Mouse (Mus musculus) heart, postnatal 14 days (tissue): ENCODE data around the gene Scfd2. TPM values are rescaled to one million over a fixed set of nuclear protein-coding genes. Genes with fewer than 3 reads are reported as not detected.

ENCODE experiments used
- DNase-seq, 2 experiments: peaks; one replicate each; pipeline ENCODE4 v3.0.0; 2021 to 2022
- intact Hi-C: fragments of 180-260 bp; cut with DNase I; formaldehyde crosslinking; loops from one replicate; pipeline ENCODE4 v1.15.1; 2025
- total RNA-seq, 2 experiments: library from RNA; stranded (reverse); gene quantifications; 2 replicates each; pipeline ENCODE4 v1.2.3; 2021

Scfd2 gene
- total RNA-seq, 2 experiments from 2014 or later, result 11.7 to 13.4 TPM

GRCm38 (mm10) chr5:74316333-74316945, 215.1 kb downstream of the Scfd2 start:
- DNase-seq, result no peak
- intact Hi-C loops, result loop anchor here (10.0 kb wide), 3 partner anchors 308 to 478 kb away; no protein-coding TSS in a partner anchor

- intact Hi-C loops, result loop anchor here (10.0 kb wide), 3 partner anchors 309 to 479 kb away; no protein-coding TSS in a partner anchor
- DNase-seq, result peak in 1 of 2 experiments; percentile 43
Measured at GRCm38 (mm10) chr5:74315471-74316245, 215.9 kb downstream of the Scfd2 start.

GRCm38 (mm10) chr5:74314501-74314900, 217.1 kb downstream of the Scfd2 start:
- intact Hi-C loops, result loop anchor here (5.0 to 10.0 kb wide), 5 partner anchors 218 to 648 kb away; partner anchors contain the start of gene Scfd2
- no peak for DNase-seq

- intact Hi-C loops, result loop anchor here (5.0 to 10.0 kb wide), 5 partner anchors 219 to 649 kb away; partner anchors contain the start of gene Scfd2
- no peak for DNase-seq
Measured at GRCm38 (mm10) chr5:74313542-74313941, 218.0 kb downstream of the Scfd2 start.

- intact Hi-C loops, result loop anchor here (1.0 to 10.0 kb wide), 7 partner anchors 121 to 844 kb away; partner anchors contain the start of gene Scfd2
- peak; percentile 38 to 53 for DNase-seq
Measured at GRCm38 (mm10) chr5:74311865-74312264, 219.7 kb downstream of the Scfd2 start.

- intact Hi-C loops, result loop anchor here (1.0 to 10.0 kb wide), 7 partner anchors 121 to 845 kb away; partner anchors contain the start of gene Scfd2
- peak; percentile 67 to 74 for DNase-seq
Measured at GRCm38 (mm10) chr5:74311200-74311825, 220.2 kb downstream of the Scfd2 start.

- DNase-seq, result no peak
- intact Hi-C loops, result loop anchor here (2.0 to 10.0 kb wide), 6 partner anchors 123 to 652 kb away; partner anchors contain the start of gene Scfd2
Measured at GRCm38 (mm10) chr5:74310101-74310500, 221.5 kb downstream of the Scfd2 start.

- intact Hi-C loops, result no loop called here
- DNase-seq, result no peak
Measured at GRCm38 (mm10) chr5:74307242-74307641, 224.3 kb downstream of the Scfd2 start.

- DNase-seq, result no peak
- intact Hi-C loops, result no loop called here
Measured at GRCm38 (mm10) chr5:74305533-74306189, 225.9 kb downstream of the Scfd2 start.

- intact Hi-C loops, result no loop called here
- peak; percentile 64 to 73 for DNase-seq
Measured at GRCm38 (mm10) chr5:74304767-74305166, 226.8 kb downstream of the Scfd2 start.

GRCm38 (mm10) chr5:74302331-74302730, 229.2 kb downstream of the Scfd2 start:
- intact Hi-C loops, result no loop called here
- no peak for DNase-seq

GRCm38 (mm10) chr5:74301443-74301842, 230.1 kb downstream of the Scfd2 start:
- no peak for DNase-seq
- intact Hi-C loops, result no loop called here

- intact Hi-C loops, result no loop called here
- DNase-seq, result no peak
Measured at GRCm38 (mm10) chr5:74300931-74301330, 230.6 kb downstream of the Scfd2 start.

- DNase-seq, result peak; percentile 33 to 35
- intact Hi-C loops, result no loop called here
Measured at GRCm38 (mm10) chr5:74300140-74300539, 231.4 kb downstream of the Scfd2 start.

GRCm38 (mm10) chr5:74297113-74297512, 234.4 kb downstream of the Scfd2 start:
- no peak for DNase-seq
- intact Hi-C loops, result no loop called here

- intact Hi-C loops, result no loop called here
Measured at GRCm38 (mm10) chr5:74296096-74296495, 235.5 kb downstream of the Scfd2 start.

GRCm38 (mm10) chr5:74293513-74293912, 238.0 kb downstream of the Scfd2 start:
- DNase-seq, result no peak
- intact Hi-C loops, result no loop called here

More at GRCm38 (mm10) chr5:74296096-74296495, 235.5 kb downstream of the Scfd2 start:
- no peak for DNase-seq

GRCm38 (mm10) chr5:74292050-74292449, 239.5 kb downstream of the Scfd2 start:
- intact Hi-C loops, result no loop called here
- no peak for DNase-seq

GRCm38 (mm10) chr5:74291575-74291974, 240.0 kb downstream of the Scfd2 start:
- DNase-seq, result no peak
- intact Hi-C loops, result no loop called here

GRCm38 (mm10) chr5:74289957-74290356, 241.6 kb downstream of the Scfd2 start:
- intact Hi-C loops, result no loop called here
- no peak for DNase-seq
